Mouse (Mus musculus): ENCODE results near the gene Olfr49. TPM values are rescaled to one million over a fixed set of nuclear protein-coding genes. Genes with fewer than 3 reads are reported as not detected.

The Olfr49 gene
- not detected for total RNA-seq (2021)
- long read RNA-seq, experiment 1 = 0 reads
- long read RNA-seq, experiment 2 = 0 reads

- DNase-seq (ENCODE audit: low spot score in 2 of 2) = no peak
Observed at GRCm38 (mm10) chr14:54284839-54285238, at the start of gene Olfr49. Gene Olfr49, minus strand, starts transcription at chr14:54284939.

- no peak for DNase-seq (ENCODE audit: low spot score in 2 of 2)
Observed at GRCm38 (mm10) chr14:54333452-54334189, 48.9 kb upstream of the Olfr49 start.

DNA sequence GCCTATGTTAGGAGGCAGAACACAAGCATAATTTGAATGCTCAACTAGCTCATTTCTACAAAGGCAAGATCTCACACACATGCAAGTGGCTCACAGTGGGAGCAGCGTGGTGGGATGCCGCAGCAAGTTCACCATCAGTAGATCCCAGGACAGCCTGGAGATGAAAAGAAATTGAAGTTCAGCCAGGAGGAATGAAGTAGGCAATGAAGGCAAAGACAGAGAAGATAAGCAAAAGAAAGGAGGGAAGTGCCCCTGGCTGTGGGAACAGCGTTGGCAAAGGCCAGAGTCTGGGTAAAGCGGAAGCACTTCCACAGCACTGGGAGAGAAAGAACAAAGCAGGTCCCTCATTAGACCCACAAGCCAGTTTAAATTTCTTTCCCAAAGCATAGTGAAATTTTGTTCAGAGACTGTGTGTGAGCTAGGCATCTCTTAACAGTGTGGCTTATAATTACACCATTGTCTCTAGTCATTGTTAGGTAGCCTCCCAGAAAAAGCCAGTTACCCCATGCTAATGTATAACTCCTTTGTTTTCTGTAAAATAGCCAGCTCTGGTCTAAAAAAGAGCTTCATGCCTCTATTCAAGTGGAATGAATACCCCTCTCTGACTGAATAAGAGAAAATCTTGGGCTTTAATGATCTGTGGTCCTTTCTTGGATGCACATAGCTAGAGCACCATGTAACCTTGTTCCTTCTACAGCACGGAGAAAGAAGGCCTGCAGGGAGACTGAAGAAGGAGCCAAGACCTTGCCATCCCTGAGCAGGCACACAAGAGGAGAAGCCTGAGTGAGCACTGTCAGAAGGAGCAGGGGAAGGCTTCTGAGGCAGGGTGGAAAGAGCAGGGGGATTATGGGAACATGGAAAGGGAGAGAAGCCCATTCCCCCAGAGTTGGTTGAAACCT is 47.7 kb upstream of the Olfr49 start:
- no peak for DNase-seq (ENCODE audit: low spot score in 2 of 2)

DNA sequence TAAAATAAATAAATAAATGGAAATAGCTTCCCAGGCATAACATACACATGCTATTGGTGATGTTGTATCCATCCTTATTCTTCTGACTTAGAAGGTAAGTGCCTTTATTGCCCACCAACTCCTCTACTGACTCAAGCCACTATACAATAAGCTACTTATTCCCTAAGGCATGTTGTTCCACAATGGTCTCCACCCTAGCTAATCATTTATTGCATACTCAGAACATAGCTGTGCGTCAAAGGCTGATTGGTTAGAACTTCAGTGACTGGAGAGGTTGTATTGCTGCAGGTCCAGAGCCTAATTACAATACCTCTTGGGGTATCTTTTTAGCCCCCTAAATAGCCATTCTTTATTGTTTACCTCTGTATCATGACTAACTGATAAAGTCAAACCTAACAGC is 46.4 kb upstream of the Olfr49 start:
- DNase-seq (ENCODE audit: low spot score in 2 of 2) = no peak

DNA sequence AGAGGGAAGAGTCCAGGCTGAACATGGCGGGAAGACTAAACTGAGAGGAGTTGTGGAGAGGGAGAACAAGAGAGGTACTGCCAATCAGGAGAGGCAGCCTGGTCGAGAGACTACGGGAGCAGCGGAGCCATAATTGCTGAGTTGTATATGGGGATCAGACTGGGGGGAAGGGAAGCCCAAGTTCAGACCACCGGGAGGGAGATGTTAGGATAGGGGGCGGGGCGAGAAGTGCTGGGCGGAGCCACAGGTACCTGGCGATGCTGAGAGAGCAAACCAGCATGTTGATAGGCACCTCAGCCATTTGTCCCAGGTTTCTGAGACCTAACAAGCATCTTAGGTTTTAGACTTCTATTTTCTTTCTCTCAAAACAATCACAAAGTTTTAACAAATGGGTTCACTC is 44.5 kb upstream of the Olfr49 start:
- no peak for DNase-seq (ENCODE audit: low spot score in 2 of 2)

GRCm38 (mm10) chr14:54328548-54328947 is 43.8 kb upstream of the Olfr49 start:
- no peak for DNase-seq (ENCODE audit: low spot score in 2 of 2)

- no peak for DNase-seq (ENCODE audit: low spot score in 2 of 2)
Observed at GRCm38 (mm10) chr14:54324486-54324885, 39.7 kb upstream of the Olfr49 start.

DNA sequence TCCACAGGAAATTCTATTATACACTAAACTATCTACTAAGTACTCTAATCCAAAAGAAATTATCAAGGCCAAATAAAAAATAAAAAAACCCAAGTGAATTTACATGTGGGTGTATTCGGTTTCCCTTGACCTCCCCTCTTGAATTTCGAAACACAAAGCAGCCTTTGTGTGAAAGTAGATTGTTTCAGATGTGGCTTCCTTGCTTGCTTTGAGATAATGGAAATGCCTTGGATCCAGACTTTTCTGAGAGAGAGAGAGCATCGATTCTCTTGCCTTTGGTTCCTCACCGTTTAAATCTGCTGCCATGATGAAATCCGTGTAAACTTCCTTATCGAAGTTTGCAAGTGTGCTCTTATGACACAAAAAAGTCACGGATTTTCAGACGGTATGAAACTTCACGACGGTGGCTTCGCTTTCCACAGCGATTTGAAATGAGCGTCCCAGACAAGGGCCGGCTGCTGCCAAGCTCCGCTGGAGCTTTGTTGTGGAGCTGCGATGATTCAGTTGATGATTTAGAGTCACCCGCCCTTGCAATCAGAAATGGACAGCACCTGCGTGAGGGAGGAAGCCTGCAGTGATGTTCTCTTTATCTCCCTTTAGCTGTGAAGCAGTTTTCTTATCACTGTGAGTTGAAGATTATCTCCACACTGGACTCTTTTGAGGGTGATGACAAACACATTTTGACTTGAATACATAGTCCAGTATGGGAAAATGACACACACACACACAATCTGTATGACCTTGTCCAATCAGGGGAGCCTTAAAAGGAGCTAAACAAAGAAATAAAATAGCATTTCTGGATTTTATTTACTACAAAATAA is 37.0 kb upstream of the Olfr49 start:
- DNase-seq (ENCODE audit: low spot score in 2 of 2) = no peak

- DNase-seq (ENCODE audit: low spot score in 2 of 2) = no peak
Observed at GRCm38 (mm10) chr14:54311763-54312162, 27.0 kb upstream of the Olfr49 start.

GRCm38 (mm10) chr14:54300676-54301075 is 15.9 kb upstream of the Olfr49 start:
- DNase-seq (ENCODE audit: low spot score in 2 of 2) = no peak

- DNase-seq (ENCODE audit: low spot score in 2 of 2) = no peak
Observed at GRCm38 (mm10) chr14:54300136-54300535, 15.4 kb upstream of the Olfr49 start.

GRCm38 (mm10) chr14:54276446-54276845 is 8.3 kb downstream of the Olfr49 start:
- DNase-seq (ENCODE audit: low spot score in 2 of 2) = no peak

DNA sequence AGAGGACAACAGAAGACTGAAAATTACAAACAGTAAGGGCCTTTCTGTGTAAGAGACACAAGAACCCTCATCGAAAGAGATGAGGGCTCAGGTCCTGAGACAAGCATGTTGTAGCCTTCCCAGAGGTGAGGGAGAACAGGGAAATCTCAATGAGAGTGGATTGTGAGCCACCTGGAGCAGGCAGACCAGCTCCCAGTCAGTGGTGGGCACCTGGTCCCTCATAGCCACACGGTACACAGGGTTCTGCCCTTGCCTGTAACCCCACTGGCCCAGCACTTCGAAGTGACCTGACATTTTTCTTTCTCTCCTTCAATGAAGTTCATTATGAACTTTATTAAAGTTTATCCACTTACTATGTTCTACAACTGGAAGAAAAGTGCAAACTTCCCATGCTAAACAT is 12.0 kb downstream of the Olfr49 start:
- DNase-seq (ENCODE audit: low spot score in 2 of 2) = no peak

DNA sequence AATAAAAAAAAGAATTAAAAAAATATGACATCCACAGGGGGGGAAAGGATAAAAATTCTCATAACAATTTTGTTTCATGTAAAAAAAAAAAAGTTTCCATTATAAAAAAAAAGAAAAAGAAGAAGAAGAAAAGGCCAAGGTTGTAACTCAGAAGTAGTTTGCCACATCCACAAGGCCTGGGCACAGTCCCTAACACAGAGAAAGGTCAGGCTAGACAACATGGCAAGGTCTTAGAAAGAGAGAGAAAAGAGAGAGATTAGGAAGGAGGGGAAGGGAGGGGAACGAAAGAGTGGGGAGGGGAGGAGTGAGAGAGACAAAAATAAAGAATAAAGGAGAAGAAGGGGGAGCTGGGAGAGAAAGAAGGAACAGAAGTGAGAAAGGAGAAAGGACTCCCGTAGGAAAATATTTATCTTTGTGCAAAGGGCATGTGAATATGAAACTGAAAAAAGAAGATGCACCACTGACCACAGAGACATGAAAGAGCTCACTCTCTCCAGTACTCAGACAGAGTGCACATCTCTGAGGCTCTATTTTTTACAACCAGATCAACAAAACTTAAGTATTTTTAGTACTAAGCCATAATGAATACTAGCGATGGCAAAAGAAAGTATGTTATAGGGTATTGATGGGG is 12.6 kb downstream of the Olfr49 start:
- DNase-seq (ENCODE audit: low spot score in 2 of 2) = no peak

DNA sequence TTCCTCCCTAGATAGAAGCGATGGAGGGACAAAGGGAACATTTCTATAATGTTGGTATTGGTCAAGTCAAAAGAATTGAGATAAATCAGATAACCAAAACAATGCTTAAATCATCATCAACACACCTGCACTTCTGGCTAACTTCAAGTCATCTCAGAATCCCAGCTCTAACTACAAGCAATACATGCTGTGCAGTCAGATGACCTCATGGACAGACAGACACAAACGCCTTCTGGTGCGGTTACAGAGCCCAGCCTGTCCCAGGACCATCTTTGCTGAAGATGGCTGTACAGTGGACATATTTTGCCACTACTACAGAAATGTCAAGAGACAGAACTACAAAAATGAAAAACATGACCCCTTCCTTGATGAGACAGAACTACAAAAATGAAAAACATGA is 14.3 kb downstream of the Olfr49 start:
- DNase-seq (ENCODE audit: low spot score in 2 of 2) = no peak

GRCm38 (mm10) chr14:54269566-54269965 is 15.2 kb downstream of the Olfr49 start:
- no peak for DNase-seq (ENCODE audit: low spot score in 2 of 2)

GRCm38 (mm10) chr14:54267966-54268365 is 16.8 kb downstream of the Olfr49 start:
- DNase-seq (ENCODE audit: low spot score in 2 of 2) = no peak

DNA sequence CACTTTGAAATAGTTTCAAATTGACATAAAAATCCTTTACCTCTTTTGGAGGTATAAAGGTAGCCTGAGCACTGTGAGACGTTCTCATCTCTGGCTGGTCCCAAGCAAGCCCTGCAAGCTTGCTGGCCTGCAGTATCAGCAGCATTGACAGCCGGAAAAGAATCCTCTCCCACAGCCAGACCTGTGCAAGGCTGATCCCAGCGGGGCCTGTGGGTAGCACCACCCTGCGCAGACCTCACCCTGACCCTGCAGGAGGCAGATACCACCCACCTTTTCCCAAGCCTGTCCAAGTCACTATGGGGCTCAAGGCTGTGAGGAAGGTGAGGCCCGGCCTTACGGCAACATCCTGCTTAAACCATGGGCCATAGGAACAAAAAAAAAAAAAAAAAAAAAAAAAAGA is 18.8 kb downstream of the Olfr49 start:
- no peak for DNase-seq (ENCODE audit: low spot score in 2 of 2)

GRCm38 (mm10) chr14:54265093-54265492 is 19.6 kb downstream of the Olfr49 start:
- no peak for DNase-seq (ENCODE audit: low spot score in 2 of 2)

GRCm38 (mm10) chr14:54264231-54264630 is 20.5 kb downstream of the Olfr49 start:
- no peak for DNase-seq (ENCODE audit: low spot score in 2 of 2)

- DNase-seq (ENCODE audit: low spot score in 2 of 2) = no peak
Observed at GRCm38 (mm10) chr14:54263099-54263498, 21.6 kb downstream of the Olfr49 start.

Measured in left cerebral cortex, adult 18-20 months (tissue).